Mouse (Mus musculus) cerebellum, adult 2 months (tissue): ENCODE measurements around the gene Tmem135.

Experiments used
- CTCF ChIP-seq: fragments of 200-500 bp; IDR thresholded peaks from 2 replicates; pipeline ENCODE4 v1.5.1; 2011; ENCODE audit warnings: low read depth, mild to moderate bottlenecking, control low read depth, low read length, moderate library complexity, borderline replicate concordance; ENCODE audit not compliant: insufficient read depth
- POLR2A ChIP-seq: fragments of 200-500 bp; IDR thresholded peaks from 2 replicates; pipeline ENCODE4 v1.6.1; 2011; ENCODE audit warnings: low read length, control low read depth, borderline replicate concordance; ENCODE audit not compliant: insufficient read depth

GRCm38 (mm10) chr7:89106421-89106820, 297.6 kb downstream of the Tmem135 start:
- TF ChIP-seq CTCF (no peak), POLR2A (no peak)
